Mouse (Mus musculus): ENCODE results near the gene Notch2.
A peak's percentile ranks its signal among the peaks of the same experiment; 100 is the strongest.

- TF ChIP-seq ZNF384 (IDR thresholded peaks at IDR 0.05; ENCODE audit: low read depth, low read length) (0 out of 2 replicates have a peak, but pooled peaks have one; percentile 19), CTCF (conservative IDR thresholded peaks at IDR 0.05 in 1 of 2, IDR thresholded peaks at IDR 0.05 in 1 of 2; ENCODE audit: low read depth in 2 of 2, low read length in 2 of 2) (no peak), POLR2A (IDR thresholded peaks at IDR 0.05; ENCODE audit: low read depth, low read length) (no peak), HCFC1 (IDR thresholded peaks at IDR 0.05; ENCODE audit: low read depth, low read length) (no peak; the same call in 1 of the 2 replicates), ZMIZ1 (IDR thresholded peaks at IDR 0.05; ENCODE audit: low read depth, low read length) (no peak), MEF2A (IDR thresholded peaks at IDR 0.05; ENCODE audit: borderline replicate concordance, low read depth, low read length) (no peak; the same call in 1 of the 2 replicates), MAFK (IDR thresholded peaks at IDR 0.05; ENCODE audit: insufficient replicate concordance, low read length) (no peak), JUND (conservative IDR thresholded peaks at IDR 0.05; ENCODE audit: low read depth, low read length) (no peak), EP300 (IDR thresholded peaks at IDR 0.05; ENCODE audit: low read length) (0 out of 2 replicates have a peak, but pooled peaks have one; percentile 37), NELFE (IDR thresholded peaks at IDR 0.05; ENCODE audit: low read depth, low read length) (no peak), POLR2AphosphoS2 (IDR thresholded peaks at IDR 0.05; ENCODE audit: low read depth, low read length) (no peak)
Measured at GRCm38 (mm10) chr3:98013086-98013400, 284 bp upstream of the Notch2 start.

Measured in CH12.LX (cell line).